Mouse (Mus musculus): ENCODE data around the gene Gm10337. TPM values are rescaled to one million over a fixed set of nuclear protein-coding genes. Genes with fewer than 3 reads are reported as not detected.

Gene Gm10337
- polyA plus RNA-seq, 1 experiment from 2014 or later: not detected

GRCm38 (mm10) chr15:102526111-102527002 is 22.8 kb downstream of the Gm10337 start:
- WGBS: 87% methylated on average over 6 of the region's 6 CpGs
- Histone ChIP-seq H3K9ac (replicated peaks; ENCODE audit: low read depth, low read length) (no peak overlapping the region), H3K4me3 (ENCODE audit: low read depth, low read length) (no peak overlapping the region), H3K27ac (ENCODE audit: low read depth, low read length) (no peak overlapping the region), H3K4me2 (ENCODE audit: low read depth, low read length) (no peak overlapping the region), H3K9me3 (ENCODE audit: control insufficient read depth, low read length) (no peaks in the 10 kb centered on the region), H3K36me3 (ENCODE audit: control insufficient read depth, insufficient read depth, low read length) (peaks cover 12% of the 10 kb centered on the region), H3K27me3 (ENCODE audit: control insufficient read depth, insufficient read depth, low read length) (no peaks in the 10 kb centered on the region), H3K4me1 (ENCODE audit: control insufficient read depth, insufficient read depth, low read length) (no peaks in the 10 kb centered on the region; the same call in 1 of the 2 replicates)
- no peak for ATAC-seq (ENCODE audit: low read depth)

- Histone ChIP-seq H3K9ac (replicated peaks; ENCODE audit: low read depth, low read length) (no peak overlapping the region), H3K27ac (ENCODE audit: low read depth, low read length) (no peak overlapping the region), H3K36me3 (ENCODE audit: control insufficient read depth, insufficient read depth, low read length) (peaks cover 12% of the 10 kb centered on the region), H3K4me2 (ENCODE audit: low read depth, low read length) (no peak overlapping the region), H3K9me3 (ENCODE audit: control insufficient read depth, low read length) (no peaks in the 10 kb centered on the region), H3K27me3 (ENCODE audit: control insufficient read depth, insufficient read depth, low read length) (no peaks in the 10 kb centered on the region), H3K4me1 (ENCODE audit: control insufficient read depth, insufficient read depth, low read length) (no peaks in the 10 kb centered on the region; the same call in 1 of the 2 replicates), H3K4me3 (ENCODE audit: low read depth, low read length) (no peak overlapping the region)
- no peak for ATAC-seq (ENCODE audit: low read depth)
- 81% methylated on average over 3 of the region's 3 CpGs for WGBS
Measured at GRCm38 (mm10) chr15:102527936-102528335, 24.4 kb downstream of the Gm10337 start.

GRCm38 (mm10) chr15:102528396-102528795 is 24.9 kb downstream of the Gm10337 start:
- Histone ChIP-seq H3K27ac (ENCODE audit: low read depth, low read length) (no peak overlapping the region), H3K36me3 (ENCODE audit: control insufficient read depth, insufficient read depth, low read length) (peaks cover 16% of the 10 kb centered on the region), H3K4me1 (ENCODE audit: control insufficient read depth, insufficient read depth, low read length) (no peaks in the 10 kb centered on the region; the same call in 1 of the 2 replicates), H3K27me3 (ENCODE audit: control insufficient read depth, insufficient read depth, low read length) (no peaks in the 10 kb centered on the region), H3K9ac (replicated peaks; ENCODE audit: low read depth, low read length) (no peak overlapping the region), H3K4me3 (ENCODE audit: low read depth, low read length) (no peak overlapping the region), H3K9me3 (ENCODE audit: control insufficient read depth, low read length) (no peaks in the 10 kb centered on the region), H3K4me2 (ENCODE audit: low read depth, low read length) (no peak overlapping the region)
- ATAC-seq (ENCODE audit: low read depth): no peak
- WGBS: 96% methylated on average over 1 of the region's 1 CpGs

GRCm38 (mm10) chr15:102530566-102530965 is 27.0 kb downstream of the Gm10337 start:
- Histone ChIP-seq H3K36me3 (ENCODE audit: control insufficient read depth, insufficient read depth, low read length) (peaks cover 22% of the 10 kb centered on the region), H3K9ac (replicated peaks; ENCODE audit: low read depth, low read length) (no peak overlapping the region)
- WGBS: 87% methylated on average over 4 of the region's 4 CpGs

GRCm38 (mm10) chr15:102531586-102531985 is 28.1 kb downstream of the Gm10337 start:
- Histone ChIP-seq H3K9me3 (ENCODE audit: control insufficient read depth, low read length) (no peaks in the 10 kb centered on the region), H3K36me3 (ENCODE audit: control insufficient read depth, insufficient read depth, low read length) (peaks cover 32% of the 10 kb centered on the region), H3K27ac (ENCODE audit: low read depth, low read length) (no peak overlapping the region), H3K4me2 (ENCODE audit: low read depth, low read length) (no peak overlapping the region), H3K4me1 (ENCODE audit: control insufficient read depth, insufficient read depth, low read length) (no peaks in the 10 kb centered on the region), H3K9ac (replicated peaks; ENCODE audit: low read depth, low read length) (no peak overlapping the region), H3K27me3 (ENCODE audit: control insufficient read depth, insufficient read depth, low read length) (no peaks in the 10 kb centered on the region), H3K4me3 (ENCODE audit: low read depth, low read length) (no peak overlapping the region)
- WGBS: 83% methylated on average over 4 of the region's 4 CpGs
- ATAC-seq (ENCODE audit: low read depth): no peak

More at GRCm38 (mm10) chr15:102530566-102530965, 27.0 kb downstream of the Gm10337 start:
- Histone ChIP-seq H3K27ac (ENCODE audit: low read depth, low read length) (no peak overlapping the region), H3K9me3 (ENCODE audit: control insufficient read depth, low read length) (no peaks in the 10 kb centered on the region), H3K4me2 (ENCODE audit: low read depth, low read length) (no peak overlapping the region), H3K4me1 (ENCODE audit: control insufficient read depth, insufficient read depth, low read length) (no peaks in the 10 kb centered on the region), H3K27me3 (ENCODE audit: control insufficient read depth, insufficient read depth, low read length) (no peaks in the 10 kb centered on the region), H3K4me3 (ENCODE audit: low read depth, low read length) (no peak overlapping the region)
- ATAC-seq (ENCODE audit: low read depth): no peak

GRCm38 (mm10) chr15:102532106-102532900 is 28.8 kb downstream of the Gm10337 start:
- H3K4me2 ChIP-seq (ENCODE audit: low read depth, low read length): no peak overlapping the region
- ATAC-seq (ENCODE audit: low read depth): no peak
- no peak overlapping the region for H3K9ac ChIP-seq (replicated peaks; ENCODE audit: low read depth, low read length)
- no peak overlapping the region for H3K27ac ChIP-seq (ENCODE audit: low read depth, low read length)
- H3K9me3 ChIP-seq (ENCODE audit: control insufficient read depth, low read length): no peaks in the 10 kb centered on the region
- 83% methylated on average over 3 of the region's 3 CpGs for WGBS
- peaks cover 33% of the 10 kb centered on the region for H3K36me3 ChIP-seq (ENCODE audit: control insufficient read depth, insufficient read depth, low read length)
- H3K27me3 ChIP-seq (ENCODE audit: control insufficient read depth, insufficient read depth, low read length): no peaks in the 10 kb centered on the region
- H3K4me1 ChIP-seq (ENCODE audit: control insufficient read depth, insufficient read depth, low read length): no peaks in the 10 kb centered on the region
- H3K4me3 ChIP-seq (ENCODE audit: low read depth, low read length): no peak overlapping the region

GRCm38 (mm10) chr15:102533926-102534325 is 30.4 kb downstream of the Gm10337 start:
- Histone ChIP-seq H3K4me3 (ENCODE audit: low read depth, low read length) (no peak overlapping the region), H3K9ac (replicated peaks; ENCODE audit: low read depth, low read length) (no peak overlapping the region), H3K36me3 (ENCODE audit: control insufficient read depth, insufficient read depth, low read length) (peaks cover 39% of the 10 kb centered on the region), H3K9me3 (ENCODE audit: control insufficient read depth, low read length) (no peaks in the 10 kb centered on the region), H3K27me3 (ENCODE audit: control insufficient read depth, insufficient read depth, low read length) (no peaks in the 10 kb centered on the region), H3K4me2 (ENCODE audit: low read depth, low read length) (no peak overlapping the region), H3K4me1 (ENCODE audit: control insufficient read depth, insufficient read depth, low read length) (no peaks in the 10 kb centered on the region), H3K27ac (ENCODE audit: low read depth, low read length) (no peak overlapping the region)
- no peak for ATAC-seq (ENCODE audit: low read depth)
- 91% methylated on average over 7 of the region's 7 CpGs for WGBS

- peaks cover 15% of the 10 kb centered on the region for H3K36me3 ChIP-seq (ENCODE audit: control insufficient read depth, insufficient read depth, low read length)
- no peaks in the 10 kb centered on the region for H3K9me3 ChIP-seq (ENCODE audit: control insufficient read depth, low read length)
- H3K27ac ChIP-seq (ENCODE audit: low read depth, low read length): no peak overlapping the region
- no peak overlapping the region for H3K4me2 ChIP-seq (ENCODE audit: low read depth, low read length)
- no peak for ATAC-seq (ENCODE audit: low read depth)
- H3K9ac ChIP-seq (replicated peaks; ENCODE audit: low read depth, low read length): no peak overlapping the region
- 87% methylated on average over 4 of the region's 4 CpGs for WGBS
- H3K4me1 ChIP-seq (ENCODE audit: control insufficient read depth, insufficient read depth, low read length): no peaks in the 10 kb centered on the region
- H3K4me3 ChIP-seq (ENCODE audit: low read depth, low read length): no peak overlapping the region
- H3K27me3 ChIP-seq (ENCODE audit: control insufficient read depth, insufficient read depth, low read length): no peaks in the 10 kb centered on the region
Measured at GRCm38 (mm10) chr15:102544801-102545200, 41.3 kb downstream of the Gm10337 start.

- Histone ChIP-seq H3K9ac (replicated peaks; ENCODE audit: low read depth, low read length) (no peak overlapping the region), H3K9me3 (ENCODE audit: control insufficient read depth, low read length) (no peaks in the 10 kb centered on the region), H3K36me3 (ENCODE audit: control insufficient read depth, insufficient read depth, low read length) (peaks cover 16% of the 10 kb centered on the region; the same call in 1 of the 2 replicates), H3K27me3 (ENCODE audit: control insufficient read depth, insufficient read depth, low read length) (no peaks in the 10 kb centered on the region), H3K4me2 (ENCODE audit: low read depth, low read length) (no peak overlapping the region), H3K27ac (ENCODE audit: low read depth, low read length) (0 out of 2 replicates have a peak overlapping the region, but pooled peaks have one; percentile 7), H3K4me3 (ENCODE audit: low read depth, low read length) (no peak overlapping the region), H3K4me1 (ENCODE audit: control insufficient read depth, insufficient read depth, low read length) (no peaks in the 10 kb centered on the region)
- ATAC-seq (ENCODE audit: low read depth): no peak
- WGBS: 89% methylated on average over 3 of the region's 3 CpGs
Measured at GRCm38 (mm10) chr15:102546246-102546645, 42.7 kb downstream of the Gm10337 start.
